Mouse (Mus musculus) intestine, embryonic 14.5 days (tissue): Measurements from ENCODE around the gene Lrig2. TPM values are rescaled to one million over a fixed set of nuclear protein-coding genes. Genes with fewer than 3 reads are reported as not detected.

ENCODE experiments used
- ATAC-seq: fragments of 200-750 bp; cut with Nextera tagmentation; replicated peaks from 2 replicates; pipeline ENCODE4 v1.8.0; 2017; ENCODE audit warnings: low read depth, moderate number of reproducible peaks, moderate TSS enrichment, moderate library complexity; ENCODE audit not compliant: low FRiP score, low TSS enrichment
- DNase-seq: peaks from one replicate; pipeline ENCODE4 v3.0.0-alpha.2; 2018; ENCODE audit warnings: low spot score
- H3K27ac ChIP-seq: fragments of 300-500 bp; sonication (generic); 2 replicates; pipeline ENCODE4 v1.5.1; 2014; ENCODE audit warnings: low read depth, mild to moderate bottlenecking, control low read depth
- H3K27me3 ChIP-seq: fragments of 300-500 bp; sonication (generic); replicated peaks from 2 replicates; pipeline ENCODE4 v1.6.1; 2014; ENCODE audit warnings: low read length, control low read depth; ENCODE audit not compliant: control insufficient read depth, insufficient read depth
- H3K36me3 ChIP-seq: fragments of 300-500 bp; sonication (generic); 2 replicates; pipeline ENCODE4 v1.6.1; 2014; ENCODE audit warnings: low read length, control low read depth; ENCODE audit not compliant: control insufficient read depth, insufficient read depth
- H3K4me1 ChIP-seq: fragments of 300-500 bp; sonication (generic); replicated peaks from 2 replicates; pipeline ENCODE4 v1.6.1; 2014; ENCODE audit warnings: low read length, control low read depth, mixed read lengths; ENCODE audit not compliant: control insufficient read depth, insufficient read depth
- H3K4me2 ChIP-seq: fragments of 300-500 bp; sonication (generic); 2 replicates; pipeline ENCODE4 v1.6.1; 2014; ENCODE audit warnings: low read length
- H3K4me3 ChIP-seq: fragments of 300-500 bp; sonication (generic); 2 replicates; pipeline ENCODE4 v1.5.1; 2014; ENCODE audit warnings: low read depth, low read length, control low read depth, mixed read lengths
- H3K9ac ChIP-seq: fragments of 300-500 bp; sonication (generic); 2 replicates; pipeline ENCODE4 v1.6.1; 2014; ENCODE audit warnings: mild to moderate bottlenecking, low read length
- H3K9me3 ChIP-seq: fragments of 300-500 bp; sonication (generic); 2 replicates; pipeline ENCODE4 v1.6.1; 2016; ENCODE audit warnings: low read length, control low read depth; ENCODE audit not compliant: control insufficient read depth
- WGBS: fragments of 180-500 bp; shearing (Covaris S2); extraction: QIAGEN DNeasy Blood & Tissue Kit; methylation state at CpG from one replicate; pipeline ENCODE4 v1.1.7; 2014; 5-methylcytosine and 5-hydroxymethylcytosine counted together
- polyA plus RNA-seq: library from polyadenylated mRNA; unstranded; fragments of >200 nt; fragmentation: Nextera tagmentation; extraction: Ambion mirVana; gene quantifications from 2 replicates; pipeline ENCODE4 v1.2.1, GENCODE M21; 2014

The Lrig2 gene
- polyA plus RNA-seq, 1 experiment from 2014 or later, result 19.3 TPM

GRCm38 (mm10) chr3:104349203-104349846 is 162.4 kb downstream of the Lrig2 start:
- Histone ChIP-seq H3K4me3 (no peak overlapping the region), H3K4me1 (no peaks in the 10 kb centered on the region; the same call in 1 of the 2 replicates), H3K9me3 (no peaks in the 10 kb centered on the region), H3K27ac (no peak overlapping the region), H3K4me2 (no peak overlapping the region), H3K27me3 (no peaks in the 10 kb centered on the region), H3K9ac (no peak overlapping the region), H3K36me3 (no peaks in the 10 kb centered on the region)
- ATAC-seq (no peak), DNase-seq (no peak)
- WGBS, result 30% methylated on average over 8 of the region's 8 CpGs

Other genes with a start within 250 kb of the Lrig2 start
- gene Slc16a1, start 126.8 kb upstream of the Lrig2 start, polyA plus RNA-seq, result 42.5 and 45.8 TPM in 2 replicates